Mouse (Mus musculus): ENCODE results near the gene Csrp1.

The Csrp1 gene

GRCm38 (mm10) chr1:135734225-135734937, 14.5 kb downstream of the Csrp1 start:
- DNase-seq, result no peak

GRCm38 (mm10) chr1:135735460-135735859, 15.6 kb downstream of the Csrp1 start:
- DNase-seq, result no peak

- DNase-seq, result no peak
Observed at GRCm38 (mm10) chr1:135744987-135745386, 25.1 kb downstream of the Csrp1 start.

GRCm38 (mm10) chr1:135746248-135746647, 26.4 kb downstream of the Csrp1 start:
- DNase-seq, result no peak

- DNase-seq, result peak; percentile 73 to 84
Observed at GRCm38 (mm10) chr1:135752737-135753348, 33.0 kb downstream of the Csrp1 start.

GRCm38 (mm10) chr1:135755287-135755686, 35.4 kb downstream of the Csrp1 start:
- DNase-seq, result no peak

- no peak for DNase-seq
Observed at GRCm38 (mm10) chr1:135755913-135756312, 36.1 kb downstream of the Csrp1 start.

GRCm38 (mm10) chr1:135757287-135757686, 37.4 kb downstream of the Csrp1 start:
- no peak for DNase-seq

GRCm38 (mm10) chr1:135759685-135760084, 39.8 kb downstream of the Csrp1 start:
- DNase-seq, result no peak

GRCm38 (mm10) chr1:135760216-135760615, 40.4 kb downstream of the Csrp1 start:
- DNase-seq, result no peak

GRCm38 (mm10) chr1:135761728-135762127, 41.9 kb downstream of the Csrp1 start:
- DNase-seq, result no peak

GRCm38 (mm10) chr1:135763503-135764205, 43.8 kb downstream of the Csrp1 start:
- DNase-seq, result no peak

- DNase-seq, result no peak
Observed at GRCm38 (mm10) chr1:135764206-135764528, 44.3 kb downstream of the Csrp1 start.

GRCm38 (mm10) chr1:135765645-135766591, 46.1 kb downstream of the Csrp1 start, which contains the start of gene Phlda3:
Phlda3 (plus strand) TSS chr1:135766119.
- peak in 1 of 2 experiments; percentile 47 for DNase-seq

GRCm38 (mm10) chr1:135766592-135767306, 46.9 kb downstream of the Csrp1 start:
- DNase-seq, result no peak

GRCm38 (mm10) chr1:135767324-135767890, 47.5 kb downstream of the Csrp1 start:
- no peak for DNase-seq

- DNase-seq, result no peak
Observed at GRCm38 (mm10) chr1:135768400-135768799, 48.5 kb downstream of the Csrp1 start.

- DNase-seq, result no peak
Observed at GRCm38 (mm10) chr1:135770237-135770636, 50.4 kb downstream of the Csrp1 start.

GRCm38 (mm10) chr1:135770896-135771572, 51.2 kb downstream of the Csrp1 start:
- DNase-seq, result no peak

GRCm38 (mm10) chr1:135771573-135771970, 51.7 kb downstream of the Csrp1 start:
- no peak for DNase-seq

- DNase-seq, result no peak
Observed at GRCm38 (mm10) chr1:135776596-135776995, 56.7 kb downstream of the Csrp1 start.

Data from spleen, adult 18-20 months (tissue).